Mouse (Mus musculus) hindbrain, embryonic 13.5 days (tissue): ENCODE data around the gene Cab39l. TPM values are rescaled to one million over a fixed set of nuclear protein-coding genes. Genes with fewer than 3 reads are reported as not detected.
A peak's percentile ranks its signal among the peaks of the same experiment; 100 is the strongest.

Source experiments
- ATAC-seq: fragments of 200-750 bp; cut with Nextera tagmentation; 2 replicates; pipeline ENCODE4 v1.8.0; 2017; ENCODE audit warnings: moderate TSS enrichment; ENCODE audit not compliant: low FRiP score
- H3K27ac ChIP-seq: fragments of 300-500 bp; sonication (generic); 2 replicates; pipeline ENCODE4 v1.5.1; 2015; ENCODE audit warnings: inconsistent platforms, mild to moderate bottlenecking, moderate library complexity
- H3K27me3 ChIP-seq: fragments of 300-500 bp; sonication (generic); 2 replicates; pipeline ENCODE4 v1.6.1; 2015; ENCODE audit warnings: mild to moderate bottlenecking, inconsistent platforms
- H3K36me3 ChIP-seq: fragments of 300-500 bp; sonication (generic); 2 replicates; pipeline ENCODE4 v1.6.1; 2015; ENCODE audit warnings: mild to moderate bottlenecking, inconsistent platforms
- H3K4me1 ChIP-seq: fragments of 300-500 bp; sonication (generic); replicated peaks from 2 replicates; pipeline ENCODE4 v1.6.1; 2015; ENCODE audit warnings: inconsistent platforms
- H3K4me2 ChIP-seq: fragments of 300-500 bp; sonication (generic); 2 replicates; pipeline ENCODE4 v1.6.1; 2015; ENCODE audit warnings: inconsistent platforms, mild to moderate bottlenecking, moderate library complexity
- H3K4me3 ChIP-seq: fragments of 300-500 bp; sonication (generic); 2 replicates; pipeline ENCODE4 v1.5.1; 2015; ENCODE audit warnings: mild to moderate bottlenecking, inconsistent platforms
- H3K9ac ChIP-seq: fragments of 300-500 bp; sonication (generic); 2 replicates; pipeline ENCODE4 v1.6.1; 2015; ENCODE audit warnings: mild to moderate bottlenecking, inconsistent platforms
- H3K9me3 ChIP-seq: fragments of 300-500 bp; sonication (generic); 2 replicates; pipeline ENCODE4 v1.6.1; 2016; ENCODE audit warnings: inconsistent platforms
- WGBS: fragments of 180-500 bp; shearing (Covaris S2); methylation state at CpG from one replicate; pipeline ENCODE4 v1.1.7; 2015; 5-methylcytosine and 5-hydroxymethylcytosine counted together
- polyA plus RNA-seq: library from polyadenylated mRNA; unstranded; fragments of >200 nt; fragmentation: Nextera tagmentation; extraction: Ambion mirVana; gene quantifications from 2 replicates; pipeline ENCODE4 v1.2.1, GENCODE M21; 2015

The Cab39l gene
- polyA plus RNA-seq, 1 experiment from 2014 or later: 32.4 TPM

- under 1% methylated on average over 51 of the region's 51 CpGs for WGBS
These were observed 185.1 kb downstream of the Cab39l start for GRCm38 (mm10) chr14:59625806-59626364.

GRCm38 (mm10) chr14:59626711-59627110, 185.9 kb downstream of the Cab39l start:
- peak overlapping the region; percentile 72; the same call in 1 of the 2 replicates for H3K9ac ChIP-seq
- H3K4me1 ChIP-seq: peaks cover 30% of the 10 kb centered on the region
- peak overlapping the region; percentile 78 for H3K4me2 ChIP-seq
- peak overlapping the region; percentile 77; the same call in 1 of the 2 replicates for H3K27ac ChIP-seq
- H3K9me3 ChIP-seq: no peaks in the 10 kb centered on the region
- no peak for ATAC-seq
- 39% methylated on average over 8 of the region's 8 CpGs for WGBS
- H3K4me3 ChIP-seq: peak overlapping the region; percentile 60
- no peaks in the 10 kb centered on the region for H3K36me3 ChIP-seq
- peaks cover 53% of the 10 kb centered on the region for H3K27me3 ChIP-seq

More at GRCm38 (mm10) chr14:59625806-59626364, 185.1 kb downstream of the Cab39l start:
- Histone ChIP-seq H3K4me1 (peaks cover 30% of the 10 kb centered on the region), H3K9me3 (no peaks in the 10 kb centered on the region), H3K4me3 (peak overlapping the region; percentile 60), H3K36me3 (no peaks in the 10 kb centered on the region), H3K4me2 (peak overlapping the region; percentile 78), H3K27me3 (peaks cover 53% of the 10 kb centered on the region), H3K27ac (peak overlapping the region; percentile 77), H3K9ac (peak overlapping the region; percentile 72)
- peak; percentile 62 for ATAC-seq

GRCm38 (mm10) chr14:59627142-59627680, 186.4 kb downstream of the Cab39l start:
- H3K27me3 ChIP-seq: peaks cover 50% of the 10 kb centered on the region
- H3K4me2 ChIP-seq: peak overlapping the region; percentile 78
- peak overlapping the region; percentile 43; the same call in 1 of the 2 replicates for H3K9ac ChIP-seq
- H3K36me3 ChIP-seq: no peaks in the 10 kb centered on the region
- H3K27ac ChIP-seq: peak overlapping the region; percentile 2; the same call in 1 of the 2 replicates
- WGBS: 37% methylated on average over 9 of the region's 9 CpGs
- ATAC-seq: no peak
- no peaks in the 10 kb centered on the region for H3K9me3 ChIP-seq
- peaks cover 30% of the 10 kb centered on the region for H3K4me1 ChIP-seq
- H3K4me3 ChIP-seq: peak overlapping the region; percentile 60

GRCm38 (mm10) chr14:59627823-59628222, 187.1 kb downstream of the Cab39l start:
- no peak overlapping the region for H3K9ac ChIP-seq
- 37% methylated on average over 7 of the region's 7 CpGs for WGBS
- H3K4me2 ChIP-seq: peak overlapping the region; percentile 78
- no peak overlapping the region for H3K27ac ChIP-seq
- H3K36me3 ChIP-seq: no peaks in the 10 kb centered on the region
- peak overlapping the region; percentile 60 for H3K4me3 ChIP-seq
- no peaks in the 10 kb centered on the region for H3K9me3 ChIP-seq
- ATAC-seq: peak; percentile 35; the same call in 1 of the 2 replicates
- peaks cover 30% of the 10 kb centered on the region for H3K4me1 ChIP-seq
- peaks cover 45% of the 10 kb centered on the region for H3K27me3 ChIP-seq

- H3K9me3 ChIP-seq: no peaks in the 10 kb centered on the region
- no peak for ATAC-seq
- peaks cover 30% of the 10 kb centered on the region for H3K27me3 ChIP-seq
- no peak overlapping the region for H3K4me2 ChIP-seq
- H3K9ac ChIP-seq: no peak overlapping the region
- H3K4me1 ChIP-seq: peaks cover 30% of the 10 kb centered on the region
- no peaks in the 10 kb centered on the region for H3K36me3 ChIP-seq
- 92% methylated on average over 15 of the region's 15 CpGs for WGBS
- H3K27ac ChIP-seq: no peak overlapping the region
- H3K4me3 ChIP-seq: no peak overlapping the region
These were observed 188.5 kb downstream of the Cab39l start for GRCm38 (mm10) chr14:59629308-59629707.

GRCm38 (mm10) chr14:59630096-59630495, 189.3 kb downstream of the Cab39l start:
- WGBS: 94% methylated on average over 9 of the region's 9 CpGs

GRCm38 (mm10) chr14:59632067-59632466, 191.3 kb downstream of the Cab39l start:
- H3K27me3 ChIP-seq: peaks cover 20% of the 10 kb centered on the region; the same call in 1 of the 2 replicates
- no peaks in the 10 kb centered on the region for H3K36me3 ChIP-seq
- no peak for ATAC-seq
- peaks cover 14% of the 10 kb centered on the region for H3K4me1 ChIP-seq
- H3K4me2 ChIP-seq: no peak overlapping the region
- no peak overlapping the region for H3K4me3 ChIP-seq
- H3K9me3 ChIP-seq: no peaks in the 10 kb centered on the region
- 94% methylated on average over 6 of the region's 6 CpGs for WGBS
- no peak overlapping the region for H3K27ac ChIP-seq
- H3K9ac ChIP-seq: no peak overlapping the region

More at GRCm38 (mm10) chr14:59630096-59630495, 189.3 kb downstream of the Cab39l start:
- ATAC-seq: no peak
- peaks cover 30% of the 10 kb centered on the region for H3K4me1 ChIP-seq
- no peaks in the 10 kb centered on the region for H3K36me3 ChIP-seq
- no peak overlapping the region for H3K27ac ChIP-seq
- no peak overlapping the region for H3K4me3 ChIP-seq
- no peak overlapping the region for H3K9ac ChIP-seq
- no peak overlapping the region for H3K4me2 ChIP-seq
- H3K9me3 ChIP-seq: no peaks in the 10 kb centered on the region
- peaks cover 25% of the 10 kb centered on the region; the same call in 1 of the 2 replicates for H3K27me3 ChIP-seq

- H3K27me3 ChIP-seq: 0 out of 2 replicates have a peak, but pooled peaks cover 9% of the 10 kb centered on the region
- H3K9ac ChIP-seq: no peak overlapping the region
- no peak overlapping the region for H3K4me2 ChIP-seq
- H3K9me3 ChIP-seq: no peaks in the 10 kb centered on the region
- WGBS: 83% methylated on average over 5 of the region's 5 CpGs
- no peak overlapping the region for H3K27ac ChIP-seq
- no peaks in the 10 kb centered on the region for H3K36me3 ChIP-seq
- ATAC-seq: no peak
- no peak overlapping the region for H3K4me3 ChIP-seq
- 0 out of 2 replicates have a peak, but pooled peaks cover 3% of the 10 kb centered on the region for H3K4me1 ChIP-seq
These were observed 192.6 kb downstream of the Cab39l start for GRCm38 (mm10) chr14:59633295-59633898.

GRCm38 (mm10) chr14:59633988-59634387, 193.2 kb downstream of the Cab39l start:
- H3K4me3 ChIP-seq: no peak overlapping the region
- H3K4me1 ChIP-seq: 0 out of 2 replicates have a peak, but pooled peaks cover 3% of the 10 kb centered on the region
- H3K9ac ChIP-seq: no peak overlapping the region
- H3K4me2 ChIP-seq: no peak overlapping the region
- H3K9me3 ChIP-seq: no peaks in the 10 kb centered on the region
- 82% methylated on average over 9 of the region's 9 CpGs for WGBS
- H3K27ac ChIP-seq: no peak overlapping the region
- 0 out of 2 replicates have a peak, but pooled peaks cover 9% of the 10 kb centered on the region for H3K27me3 ChIP-seq
- H3K36me3 ChIP-seq: no peaks in the 10 kb centered on the region
- no peak for ATAC-seq

Other genes starting within 250 kb of the Cab39l start
- gene Rcbtb1, start 239.8 kb upstream of the Cab39l start, polyA plus RNA-seq: 64.4 and 65.6 TPM in 2 replicates
- gene Gm6904, start 180.8 kb upstream of the Cab39l start, polyA plus RNA-seq: not detected in 2 replicates
- not detected in 2 replicates for gene Phf11a, start 143.4 kb upstream of the Cab39l start, polyA plus RNA-seq
- 0.17 and 0.21 TPM in 2 replicates for gene Phf11b, start 99.6 kb upstream of the Cab39l start, polyA plus RNA-seq
- gene Phf11d, start 75.5 kb upstream of the Cab39l start, polyA plus RNA-seq: 0.35 and 0.39 TPM in 2 replicates
- 0.31 and 0.54 TPM in 2 replicates for gene Phf11c, start 45.6 kb upstream of the Cab39l start, polyA plus RNA-seq
- 8.2 and 8.3 TPM in 2 replicates for gene Setdb2, start 88 bp upstream of the Cab39l start, polyA plus RNA-seq
- gene Cdadc1, start 157.0 kb downstream of the Cab39l start, polyA plus RNA-seq: 36.3 and 37.8 TPM in 2 replicates
- 4.0 and 4.3 TPM in 2 replicates for gene Shisa2, start 184.3 kb downstream of the Cab39l start, polyA plus RNA-seq